Mouse (Mus musculus) heart, embryonic 13.5 days (tissue): ENCODE measurements around the gene Gcn1l1. TPM values are rescaled to one million over a fixed set of nuclear protein-coding genes. Genes with fewer than 3 reads are reported as not detected.
"Not testable (repeated sequence)": the region's sequence is repeated elsewhere in the genome, so short reads cannot be mapped to it uniquely, and the experiment has no call there.

Experiments
- ATAC-seq: fragments of 200-750 bp; cut with Nextera tagmentation; 2 replicates; pipeline ENCODE4 v1.8.0; 2017; ENCODE audit warnings: moderate TSS enrichment; ENCODE audit not compliant: insufficient number of reproducible peaks, low FRiP score, low TSS enrichment; ENCODE audit errors: extremely low read depth
- H3K27ac ChIP-seq: fragments of 300-500 bp; sonication (generic); replicated peaks from 2 replicates; pipeline ENCODE4 v1.5.1; 2015; ENCODE audit warnings: moderate library complexity, mild to moderate bottlenecking, inconsistent platforms
- H3K27me3 ChIP-seq: fragments of 300-500 bp; sonication (generic); replicated peaks from 2 replicates; pipeline ENCODE4 v1.6.1; 2015; ENCODE audit warnings: mild to moderate bottlenecking, inconsistent platforms
- H3K36me3 ChIP-seq: fragments of 300-500 bp; sonication (generic); 2 replicates; pipeline ENCODE4 v1.6.1; 2015; ENCODE audit warnings: mild to moderate bottlenecking, inconsistent platforms
- H3K4me1 ChIP-seq: fragments of 300-500 bp; sonication (generic); 2 replicates; pipeline ENCODE4 v1.6.1; 2015; ENCODE audit warnings: inconsistent platforms
- H3K4me2 ChIP-seq: fragments of 300-500 bp; sonication (generic); 2 replicates; pipeline ENCODE4 v1.6.1; 2015; ENCODE audit warnings: inconsistent platforms, mild to moderate bottlenecking, moderate library complexity
- H3K4me3 ChIP-seq: fragments of 300-500 bp; sonication (generic); 2 replicates; pipeline ENCODE4 v1.5.1; 2015; ENCODE audit warnings: moderate library complexity, mild to moderate bottlenecking, inconsistent platforms
- H3K9ac ChIP-seq: fragments of 300-500 bp; sonication (generic); 2 replicates; pipeline ENCODE4 v1.6.1; 2015; ENCODE audit warnings: inconsistent platforms, mild to moderate bottlenecking, moderate library complexity
- H3K9me3 ChIP-seq: fragments of 300-500 bp; sonication (generic); 2 replicates; pipeline ENCODE4 v1.6.1; 2016; ENCODE audit warnings: inconsistent platforms
- WGBS: fragments of 180-500 bp; shearing (Covaris S2); methylation state at CpG from one replicate; pipeline ENCODE4 v1.1.7; 2015; ENCODE audit warnings: mixed read lengths; 5-methylcytosine and 5-hydroxymethylcytosine counted together
- polyA plus RNA-seq: library from polyadenylated mRNA; unstranded; fragments of >200 nt; fragmentation: Nextera tagmentation; extraction: Ambion mirVana; gene quantifications from 2 replicates; pipeline ENCODE4 v1.2.1, GENCODE M21; 2015

Gene Gcn1l1
- polyA plus RNA-seq: 24.6 and 26.7 TPM in 2 replicates

- WGBS: 3% methylated on average over 55 of the region's 55 CpGs
Observed at GRCm38 (mm10) chr5:115564737-115565393, at the start of gene Gcn1l1. Gene Gcn1l1 (plus strand): TSS chr5:115565254.

GRCm38 (mm10) chr5:115516081-115516907 lies 48.8 kb upstream of the Gcn1l1 start:
- 54% methylated on average over 32 of the region's 32 CpGs for WGBS
- Histone ChIP-seq H3K9me3 (no peaks in the 10 kb centered on the region), H3K27ac (peak overlapping the region; percentile 95), H3K4me1 (peaks cover 59% of the 10 kb centered on the region), H3K36me3 (peaks cover 27% of the 10 kb centered on the region), H3K9ac (no peak overlapping the region), H3K4me3 (no peak overlapping the region), H3K27me3 (no peaks in the 10 kb centered on the region), H3K4me2 (peak overlapping the region; percentile 60)
- ATAC-seq: no peak

More at GRCm38 (mm10) chr5:115564737-115565393, at the start of gene Gcn1l1:
- Histone ChIP-seq H3K4me1 (peaks cover 78% of the 10 kb centered on the region), H3K36me3 (peaks cover 40% of the 10 kb centered on the region), H3K4me2 (peak within 1 kb of the TSS; percentile 84), H3K27me3 (no peaks in the 10 kb centered on the region), H3K4me3 (peak within 1 kb of the TSS; percentile 98), H3K9me3 (no peaks in the 10 kb centered on the region), H3K27ac (peak within 1 kb of the TSS; percentile 73), H3K9ac (peak within 1 kb of the TSS; percentile 98)
- peak; percentile 74 for ATAC-seq

GRCm38 (mm10) chr5:115516908-115517307 lies 48.1 kb upstream of the Gcn1l1 start:
- 77% methylated on average over 7 of the region's 7 CpGs for WGBS
- H3K4me2 ChIP-seq: peak overlapping the region; percentile 60; the same call in 1 of the 2 replicates
- peaks cover 61% of the 10 kb centered on the region for H3K4me1 ChIP-seq
- no peaks in the 10 kb centered on the region for H3K9me3 ChIP-seq
- no peak overlapping the region for H3K4me3 ChIP-seq
- peak overlapping the region; percentile 95 for H3K27ac ChIP-seq
- no peak overlapping the region for H3K9ac ChIP-seq
- ATAC-seq: no peak
- peaks cover 27% of the 10 kb centered on the region for H3K36me3 ChIP-seq
- H3K27me3 ChIP-seq: no peaks in the 10 kb centered on the region

GRCm38 (mm10) chr5:115517501-115517900 lies 47.6 kb upstream of the Gcn1l1 start:
- H3K27ac ChIP-seq: 0 out of 2 replicates have a peak overlapping the region, but pooled peaks have one; percentile 95
- H3K36me3 ChIP-seq: peaks cover 27% of the 10 kb centered on the region
- no peak overlapping the region for H3K4me2 ChIP-seq
- no peak overlapping the region for H3K4me3 ChIP-seq
- no peak for ATAC-seq
- H3K9me3 ChIP-seq: no peaks in the 10 kb centered on the region
- WGBS: 90% methylated on average over 9 of the region's 9 CpGs
- no peak overlapping the region for H3K9ac ChIP-seq
- peaks cover 65% of the 10 kb centered on the region for H3K4me1 ChIP-seq
- H3K27me3 ChIP-seq: no peaks in the 10 kb centered on the region

- H3K27me3 ChIP-seq, H3K9ac ChIP-seq, H3K4me2 ChIP-seq, H3K9me3 ChIP-seq, H3K4me3 ChIP-seq, ATAC-seq, H3K27ac ChIP-seq: not testable (repeated sequence)
- peaks cover 21% of the 10 kb centered on the region for H3K36me3 ChIP-seq
- peaks cover 71% of the 10 kb centered on the region for H3K4me1 ChIP-seq
- WGBS: 88% methylated on average over 8 of the region's 8 CpGs
Observed at GRCm38 (mm10) chr5:115518214-115518613, 46.8 kb upstream of the Gcn1l1 start.

- Histone ChIP-seq H3K4me2 (peak overlapping the region; percentile 35), H3K27me3 (no peaks in the 10 kb centered on the region), H3K4me3 (no peak overlapping the region), H3K27ac (peak overlapping the region; percentile 86), H3K9ac (peak overlapping the region; percentile 69), H3K4me1 (peaks cover 71% of the 10 kb centered on the region), H3K36me3 (peaks cover 16% of the 10 kb centered on the region), H3K9me3 (no peaks in the 10 kb centered on the region)
- 43% methylated on average over 21 of the region's 21 CpGs for WGBS
- ATAC-seq: no peak
Observed at GRCm38 (mm10) chr5:115520325-115520869, 44.7 kb upstream of the Gcn1l1 start.

GRCm38 (mm10) chr5:115521553-115522461 lies 43.2 kb upstream of the Gcn1l1 start:
- no peak for ATAC-seq
- peak overlapping the region; percentile 59; the same call in 1 of the 2 replicates for H3K9ac ChIP-seq
- H3K4me3 ChIP-seq: no peak overlapping the region
- H3K4me2 ChIP-seq: peak overlapping the region; percentile 35
- H3K36me3 ChIP-seq: peaks cover 20% of the 10 kb centered on the region
- H3K27ac ChIP-seq: peak overlapping the region; percentile 86
- H3K9me3 ChIP-seq: no peaks in the 10 kb centered on the region
- H3K4me1 ChIP-seq: peaks cover 72% of the 10 kb centered on the region
- 57% methylated on average over 21 of the region's 21 CpGs for WGBS
- no peaks in the 10 kb centered on the region for H3K27me3 ChIP-seq

- Histone ChIP-seq H3K27me3 (no peaks in the 10 kb centered on the region), H3K9ac (peak overlapping the region; percentile 54; the same call in 1 of the 2 replicates), H3K4me1 (peaks cover 72% of the 10 kb centered on the region), H3K27ac (peak overlapping the region; percentile 86), H3K4me2 (peak overlapping the region; percentile 22), H3K4me3 (no peak overlapping the region), H3K36me3 (peaks cover 23% of the 10 kb centered on the region), H3K9me3 (no peaks in the 10 kb centered on the region)
- WGBS: 73% methylated on average over 4 of the region's 4 CpGs
- ATAC-seq: no peak
Observed at GRCm38 (mm10) chr5:115522531-115522930, 42.5 kb upstream of the Gcn1l1 start.

- Histone ChIP-seq H3K36me3 (peaks cover 22% of the 10 kb centered on the region), H3K4me2 (peak overlapping the region; percentile 22; the same call in 1 of the 2 replicates), H3K4me3 (no peak overlapping the region), H3K4me1 (peaks cover 77% of the 10 kb centered on the region), H3K9me3 (no peaks in the 10 kb centered on the region), H3K27me3 (no peaks in the 10 kb centered on the region), H3K27ac (peak overlapping the region; percentile 86), H3K9ac (no peak overlapping the region)
- ATAC-seq: no peak
- 55% methylated on average over 15 of the region's 15 CpGs for WGBS
Observed at GRCm38 (mm10) chr5:115522981-115523499, 42.0 kb upstream of the Gcn1l1 start.

- Histone ChIP-seq H3K4me3 (peak overlapping the region; percentile 32), H3K9ac (peak overlapping the region; percentile 74), H3K4me2 (peak overlapping the region; percentile 64), H3K9me3 (no peaks in the 10 kb centered on the region), H3K36me3 (peaks cover 17% of the 10 kb centered on the region), H3K27me3 (no peaks in the 10 kb centered on the region), H3K4me1 (peaks cover 85% of the 10 kb centered on the region), H3K27ac (peak overlapping the region; percentile 86)
- ATAC-seq: no peak
- 9% methylated on average over 15 of the region's 15 CpGs for WGBS
Observed at GRCm38 (mm10) chr5:115523971-115524370, 41.1 kb upstream of the Gcn1l1 start.
